ENCODE assay signal across 8 mouse cellular contexts in genomic region chr4:120404778-120405143, GRCm38 (mm10). TPM values are rescaled to one million over a fixed set of nuclear protein-coding genes. Genes with fewer than 3 reads are reported as not detected.
A peak's percentile ranks its signal among the peaks of the same experiment; 100 is the strongest.
DNase-seq lines count a peak whose midpoint lies in the region; ATAC-seq lines count a peak whose summit lies in the region.

No protein-coding gene starts in this region.

- peaks cover 24% of the 10 kb centered on the region for H3K4me1 ChIP-seq in heart, embryonic 15.5 days (replicated peaks)
- peaks cover 23% of the 10 kb centered on the region for H3K4me1 ChIP-seq in hindbrain, embryonic 13.5 days (replicated peaks)
- peaks cover 10% of the 10 kb centered on the region for H3K4me1 ChIP-seq in midbrain, embryonic 11.5 days (ENCODE audit: control insufficient read depth, insufficient read depth, low read length)

- H3K4me3 ChIP-seq in heart, embryonic 15.5 days = peak overlapping the region; percentile 99
- peak overlapping the region; percentile 91 for H3K4me3 ChIP-seq in hindbrain, embryonic 13.5 days
- H3K4me3 ChIP-seq in midbrain, embryonic 11.5 days (ENCODE audit: low read depth, low read length) = peak overlapping the region; percentile 93

- no peak for ATAC-seq in heart, embryonic 15.5 days (replicated peaks; ENCODE audit: insufficient number of reproducible peaks, insufficient read depth, low FRiP score, low read depth)
- peak; percentile 15; the same call in 1 of the 2 replicates for ATAC-seq in hindbrain, embryonic 13.5 days (ENCODE audit: low FRiP score)
- peak; percentile 47 for ATAC-seq in midbrain, embryonic 11.5 days (ENCODE audit: low FRiP score)

- peak overlapping the region; percentile 99 for H3K27ac ChIP-seq in heart, embryonic 15.5 days
- peak overlapping the region; percentile 67 for H3K27ac ChIP-seq in hindbrain, embryonic 13.5 days
- no peak overlapping the region for H3K27ac ChIP-seq in midbrain, embryonic 11.5 days (ENCODE audit: low read depth, low read length)

- 11% methylated on average over 19 of the region's 21 CpGs for WGBS in heart, embryonic 15.5 days
- WGBS in hindbrain, embryonic 13.5 days = 14% methylated on average over 15 of the region's 21 CpGs
- WGBS in midbrain, embryonic 11.5 days = 11% methylated on average over 19 of the region's 21 CpGs

- no peaks in the 10 kb centered on the region for H3K27me3 ChIP-seq in heart, embryonic 15.5 days
- no peaks in the 10 kb centered on the region for H3K27me3 ChIP-seq in hindbrain, embryonic 13.5 days
- H3K27me3 ChIP-seq in midbrain, embryonic 11.5 days (ENCODE audit: control insufficient read depth, insufficient read depth, low read length) = no peaks in the 10 kb centered on the region

- H3K4me2 ChIP-seq in heart, embryonic 15.5 days = peak overlapping the region; percentile 59
- peak overlapping the region; percentile 63 for H3K4me2 ChIP-seq in hindbrain, embryonic 13.5 days
- H3K4me2 ChIP-seq in midbrain, embryonic 11.5 days = peak overlapping the region; percentile 68

- H3K9me3 ChIP-seq in heart, embryonic 15.5 days (replicated peaks) = no peaks in the 10 kb centered on the region
- no peaks in the 10 kb centered on the region for H3K9me3 ChIP-seq in hindbrain, embryonic 13.5 days
- H3K9me3 ChIP-seq in midbrain, embryonic 11.5 days (ENCODE audit: control insufficient read depth, low read length) = no peaks in the 10 kb centered on the region

- DNase-seq in heart, adult 9 months (ENCODE audit: low spot score in 2 of 2) = no peak
- peak; percentile 48 for DNase-seq in 3134 (ENCODE audit: extremely low read depth, insufficient read length, low spot score)
- DNase-seq in c-Kit-positive CD71-positive TER-119-positive erythroid progenitor cells, embryonic 14.5 days (ENCODE audit: low spot score) = peak; percentile 27
- no peak for DNase-seq in midbrain, embryonic 11.5 days (ENCODE audit: low spot score, missing footprints)
- DNase-seq in embryo, embryonic 9.5 days (ENCODE audit: extremely low spot score) = no peak
- DNase-seq in retina, embryonic 14.5 days (ENCODE audit: low spot score) = no peak

- H3K9ac ChIP-seq in heart, embryonic 15.5 days = peak overlapping the region; percentile 100
- H3K9ac ChIP-seq in hindbrain, embryonic 13.5 days = no peak overlapping the region
- H3K9ac ChIP-seq in midbrain, embryonic 11.5 days (ENCODE audit: low read length) = peak overlapping the region; percentile 98

- no peaks in the 10 kb centered on the region for H3K36me3 ChIP-seq in heart, embryonic 15.5 days
- H3K36me3 ChIP-seq in hindbrain, embryonic 13.5 days = no peaks in the 10 kb centered on the region
- no peaks in the 10 kb centered on the region for H3K36me3 ChIP-seq in midbrain, embryonic 11.5 days (ENCODE audit: control insufficient read depth, insufficient read depth, low read length)

RNA-seq across cellular contexts. Expression of gene Scmh1, which starts 0.3 kb away (rescaled TPM):
- 66.4 and 71.6 TPM in 2 replicates for polyA plus RNA-seq in heart, embryonic 15.5 days (2015; fragmentation: Nextera tagmentation; extraction: Ambion mirVana)
- polyA plus RNA-seq in hindbrain, embryonic 13.5 days (2015; fragmentation: Nextera tagmentation; extraction: Ambion mirVana) = 84.7 and 85.7 TPM in 2 replicates
- 41.1 and 44.8 TPM in 2 replicates for polyA plus RNA-seq in midbrain, embryonic 11.5 days (2014; fragmentation: Nextera tagmentation; extraction: Ambion mirVana)

Comparison
In these comparisons a context has a peak if more than half of its experiments do, and no peak if none do; other contexts are left out.
1. DNase-seq: peak in 3134 (single experiment) and c-Kit-positive CD71-positive TER-119-positive erythroid progenitor cells, embryonic 14.5 days (single experiment); none in heart, adult 9 months (0 of 2), midbrain, embryonic 11.5 days (single experiment), embryo, embryonic 9.5 days (single experiment) and retina, embryonic 14.5 days (single experiment).
2. Peak in every context shown above with its lines, with median percentiles within 50 percentile points of each other: H3K4me2 ChIP-seq and H3K4me3 ChIP-seq.